Mouse (Mus musculus): Measurements from ENCODE around the gene Gm20388.

Gm20388 gene

DNA sequence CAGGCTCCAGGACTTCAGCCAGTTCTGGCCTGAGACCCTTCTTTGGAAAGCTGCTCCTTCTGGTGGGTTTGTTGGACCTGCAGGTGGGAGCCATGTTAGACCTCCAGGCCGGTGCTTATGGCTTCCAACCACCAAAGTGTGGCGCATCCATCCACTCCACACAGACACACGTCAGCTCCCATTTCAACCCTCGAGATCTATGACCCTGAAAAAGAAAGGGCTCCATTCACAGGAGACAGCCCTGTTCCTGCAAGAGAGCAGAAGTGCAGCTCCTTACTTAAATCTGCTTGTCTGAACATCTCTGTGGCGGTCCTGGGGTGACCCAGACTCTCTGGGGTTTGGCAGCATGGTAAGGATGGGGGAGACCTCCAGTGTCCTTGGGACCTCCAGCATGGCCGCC, 1182.9 kb downstream of the Gm20388 start:
- no peak for DNase-seq (ENCODE audit: low spot score)

DNA sequence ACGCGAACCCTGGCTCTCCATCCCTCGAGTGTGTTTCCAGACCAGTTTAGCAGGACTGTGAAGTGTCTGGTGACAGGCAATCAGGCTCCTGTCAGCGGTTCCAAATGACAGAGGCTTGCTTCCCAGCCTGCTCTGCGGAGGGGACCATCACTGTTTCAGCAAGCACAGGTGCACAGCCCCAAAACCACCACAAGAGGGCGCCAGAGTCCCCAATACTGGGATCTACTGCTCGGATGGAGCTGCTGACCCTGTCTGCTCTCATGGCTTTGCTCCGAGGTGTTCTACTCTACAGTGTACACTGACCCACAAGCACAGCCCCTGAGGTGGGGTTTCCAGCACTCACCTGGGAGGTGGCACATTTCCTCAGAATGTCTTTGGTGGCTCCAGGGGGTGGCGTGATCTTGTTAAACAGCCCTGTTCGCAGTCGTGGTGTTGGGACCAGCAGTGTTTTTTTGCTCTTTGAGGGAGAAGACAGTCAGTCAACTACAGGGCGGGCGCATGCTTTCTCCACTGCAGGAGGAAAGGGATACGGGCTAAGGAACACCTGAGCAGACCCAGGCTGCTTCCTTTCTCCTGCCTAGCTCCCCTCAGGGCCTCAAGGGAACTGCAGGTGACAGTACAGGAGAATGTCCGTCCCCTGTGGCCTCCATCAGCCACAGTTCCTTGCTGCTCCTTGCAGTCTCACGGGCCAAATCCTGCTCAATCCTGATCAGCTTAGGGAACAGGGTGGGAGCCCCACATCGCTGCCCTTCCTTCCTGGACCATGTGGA, 1193.6 kb downstream of the Gm20388 start:
- DNase-seq (ENCODE audit: low spot score) = peak; percentile 96

DNA sequence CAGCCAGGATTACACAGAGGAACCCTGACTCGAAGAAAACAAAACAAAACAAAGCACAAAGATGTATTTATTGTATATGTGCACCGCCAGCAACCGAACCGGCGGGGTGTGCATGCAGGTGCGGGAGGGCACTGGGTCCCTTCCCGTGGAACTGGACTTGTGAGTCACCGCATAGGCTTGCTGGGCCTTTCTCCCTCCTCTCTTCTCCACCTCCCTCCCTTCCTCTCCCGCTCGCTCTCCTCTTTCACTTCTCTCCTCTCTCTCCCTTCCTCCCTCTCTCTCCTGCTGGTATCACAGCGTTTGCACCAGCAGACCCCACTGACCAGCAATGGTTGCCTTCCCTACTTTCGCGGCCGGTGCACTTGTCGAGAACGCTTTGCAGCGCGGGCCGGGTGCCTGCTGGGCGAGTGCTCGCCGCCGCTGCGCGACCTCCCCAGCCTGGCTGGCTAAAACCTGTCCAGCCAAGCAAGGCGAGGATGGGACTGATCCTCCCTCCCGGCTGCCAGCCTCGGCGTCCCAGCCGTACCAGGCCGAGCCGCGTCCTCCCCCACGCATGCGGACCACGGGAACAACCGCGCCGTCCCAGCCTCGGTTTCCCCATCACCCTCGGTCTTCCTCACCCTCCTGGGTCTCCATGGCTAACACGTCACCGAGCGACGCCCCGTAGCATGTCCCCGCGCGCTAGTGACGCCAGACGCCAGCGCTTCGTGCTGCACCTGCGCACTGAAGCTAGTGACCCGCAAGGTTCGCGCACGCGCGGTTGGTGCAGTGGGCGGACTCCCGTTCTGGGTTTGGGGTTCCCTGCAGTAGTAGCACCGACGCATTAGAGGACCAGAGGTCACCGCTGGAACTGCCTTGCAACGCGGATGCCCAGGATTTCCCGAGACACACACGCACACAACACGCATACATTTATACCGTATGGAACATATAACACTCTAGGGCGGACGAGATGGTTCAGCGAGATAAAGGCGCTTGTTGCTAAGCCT, 1197.3 kb downstream of the Gm20388 start, which contains the start of gene Mthfsd:
TSS of gene Mthfsd (minus strand) at position 725 of the 989 bp plus-strand sequence.
- peak; percentile 98 for DNase-seq (ENCODE audit: low spot score)

DNA sequence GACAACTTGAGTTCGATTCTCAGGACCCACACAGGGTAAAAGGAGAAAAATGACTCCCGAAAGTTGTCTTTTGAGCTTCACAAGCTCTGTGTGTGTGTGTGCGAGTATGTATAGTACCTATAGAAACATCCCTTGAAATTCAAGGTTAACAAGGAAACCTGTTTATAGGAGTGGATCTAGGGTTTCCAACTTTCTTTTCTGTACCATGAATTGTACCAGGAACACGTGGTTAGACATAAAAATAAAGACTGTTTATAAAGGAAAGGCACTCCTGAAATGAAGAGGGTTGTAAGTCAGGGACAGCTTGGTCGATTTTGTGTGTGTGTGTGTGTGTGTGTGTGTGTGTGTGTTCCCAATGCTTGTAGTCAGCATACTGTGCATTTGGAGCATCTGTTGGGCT, 1198.0 kb downstream of the Gm20388 start:
- no peak for DNase-seq (ENCODE audit: low spot score)

DNA sequence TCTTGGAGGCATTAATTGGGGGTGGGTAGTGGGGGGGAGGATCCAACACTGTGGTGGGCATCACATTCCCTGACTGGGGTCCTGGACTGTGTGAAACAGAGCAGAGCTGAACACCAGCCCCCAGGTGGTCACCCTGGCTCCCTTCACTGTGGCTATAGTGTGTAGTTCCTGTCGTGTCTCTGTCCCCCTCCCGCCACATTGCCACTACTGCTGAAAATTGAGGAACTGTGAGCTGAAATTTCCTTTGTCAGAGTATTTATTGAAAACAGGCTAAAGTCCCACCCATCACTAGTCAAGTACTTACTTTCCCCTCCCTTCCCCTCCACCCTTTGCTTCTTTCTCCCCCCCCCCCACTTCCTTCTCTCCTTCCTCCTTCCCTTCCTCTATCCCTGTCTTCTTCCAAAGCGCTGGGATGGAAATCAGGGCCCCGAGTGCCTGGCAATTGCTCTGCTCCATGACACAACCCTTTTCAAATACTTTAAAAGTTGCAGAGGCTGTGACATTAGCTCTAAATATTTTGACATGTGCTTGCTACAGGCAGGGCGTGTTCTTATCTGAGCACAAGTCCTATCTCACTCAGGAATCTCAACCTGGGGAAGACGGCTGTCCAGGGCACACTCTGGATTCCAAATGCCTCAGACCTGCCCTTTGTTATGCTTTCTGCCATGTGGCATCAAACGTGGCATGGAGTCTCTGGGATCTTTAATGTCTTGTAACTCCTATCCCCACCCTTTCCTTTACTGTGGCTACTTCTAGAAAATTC, 1200.7 kb downstream of the Gm20388 start:
- DNase-seq (ENCODE audit: low spot score) = no peak

DNA sequence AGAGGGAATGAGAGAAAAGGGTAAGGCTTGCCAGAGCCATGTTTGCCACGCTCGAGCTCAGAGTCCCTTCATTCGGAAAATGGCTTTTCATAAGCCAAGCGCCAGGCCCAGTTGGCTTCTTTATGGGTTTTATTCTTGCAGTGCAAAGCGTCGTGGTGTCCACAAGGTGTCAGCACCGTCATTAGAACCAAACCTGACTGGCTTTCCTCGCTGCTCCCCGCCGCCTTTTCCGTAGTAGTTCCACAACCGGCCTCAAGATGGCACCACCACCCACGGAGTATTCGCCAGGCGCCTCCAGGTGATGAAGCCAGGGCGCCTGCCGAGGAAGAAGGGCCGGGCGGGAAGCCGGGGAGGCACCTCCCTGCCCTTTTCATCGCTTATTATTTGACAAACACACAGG, 1202.6 kb downstream of the Gm20388 start:
- DNase-seq (ENCODE audit: low spot score) = peak; percentile 97

DNA sequence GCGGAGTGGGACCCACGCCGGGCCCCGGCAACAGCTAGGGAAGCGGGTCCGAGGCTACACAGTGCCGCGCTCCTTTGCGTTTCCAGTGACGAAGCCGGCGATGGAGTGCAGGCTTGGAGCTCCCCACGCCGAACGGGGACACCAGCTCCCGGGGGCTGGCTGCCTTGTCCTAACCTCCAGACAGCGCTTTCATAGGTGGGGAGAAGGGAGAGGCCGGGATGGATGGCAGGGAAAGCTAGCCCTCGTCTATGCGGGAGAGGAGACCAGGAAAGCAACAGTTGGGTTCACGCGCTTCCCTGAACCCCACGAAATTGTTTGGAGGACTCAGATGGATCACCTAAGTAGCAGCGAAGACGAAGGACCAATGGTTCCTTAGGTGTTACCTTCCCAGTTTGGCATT, 1204.5 kb downstream of the Gm20388 start:
- no peak for DNase-seq (ENCODE audit: low spot score)

DNA sequence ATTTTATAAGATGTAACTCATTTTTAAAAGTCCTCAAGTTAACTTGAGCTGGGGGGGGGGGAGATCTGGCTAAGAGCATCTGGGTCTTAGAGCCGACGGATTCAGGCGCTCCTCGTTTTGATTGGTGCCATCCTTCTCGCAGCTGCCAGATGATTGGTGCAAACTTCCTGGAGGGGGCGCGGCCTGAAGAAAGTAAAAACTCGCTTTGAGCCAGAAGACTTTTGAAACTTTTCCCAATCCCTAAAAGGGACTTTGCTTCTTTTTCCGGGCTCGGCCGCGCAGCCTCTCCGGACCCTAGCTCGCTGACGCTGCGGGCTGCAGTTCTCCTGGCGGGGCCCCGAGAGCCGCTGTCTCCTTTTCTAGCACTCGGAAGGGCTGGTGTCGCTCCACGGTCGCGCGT, 1205.3 kb downstream of the Gm20388 start, which contains the start of gene Foxc2:
TSS of gene Foxc2 (plus strand) at position 224 of the 400 bp plus-strand sequence.
- DNase-seq (ENCODE audit: low spot score) = peak; percentile 87

DNA sequence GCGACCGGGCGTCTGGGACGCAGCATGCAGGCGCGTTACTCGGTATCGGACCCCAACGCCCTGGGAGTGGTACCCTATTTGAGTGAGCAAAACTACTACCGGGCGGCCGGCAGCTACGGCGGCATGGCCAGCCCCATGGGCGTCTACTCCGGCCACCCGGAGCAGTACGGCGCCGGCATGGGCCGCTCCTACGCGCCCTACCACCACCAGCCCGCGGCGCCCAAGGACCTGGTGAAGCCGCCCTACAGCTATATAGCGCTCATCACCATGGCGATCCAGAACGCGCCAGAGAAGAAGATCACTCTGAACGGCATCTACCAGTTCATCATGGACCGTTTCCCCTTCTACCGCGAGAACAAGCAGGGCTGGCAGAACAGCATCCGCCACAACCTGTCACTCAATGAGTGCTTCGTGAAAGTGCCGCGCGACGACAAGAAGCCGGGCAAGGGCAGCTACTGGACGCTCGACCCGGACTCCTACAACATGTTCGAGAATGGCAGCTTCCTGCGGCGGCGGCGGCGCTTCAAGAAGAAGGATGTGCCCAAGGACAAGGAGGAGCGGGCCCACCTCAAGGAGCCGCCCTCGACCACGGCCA, 1206.0 kb downstream of the Gm20388 start:
- no peak for DNase-seq (ENCODE audit: low spot score)

DNA sequence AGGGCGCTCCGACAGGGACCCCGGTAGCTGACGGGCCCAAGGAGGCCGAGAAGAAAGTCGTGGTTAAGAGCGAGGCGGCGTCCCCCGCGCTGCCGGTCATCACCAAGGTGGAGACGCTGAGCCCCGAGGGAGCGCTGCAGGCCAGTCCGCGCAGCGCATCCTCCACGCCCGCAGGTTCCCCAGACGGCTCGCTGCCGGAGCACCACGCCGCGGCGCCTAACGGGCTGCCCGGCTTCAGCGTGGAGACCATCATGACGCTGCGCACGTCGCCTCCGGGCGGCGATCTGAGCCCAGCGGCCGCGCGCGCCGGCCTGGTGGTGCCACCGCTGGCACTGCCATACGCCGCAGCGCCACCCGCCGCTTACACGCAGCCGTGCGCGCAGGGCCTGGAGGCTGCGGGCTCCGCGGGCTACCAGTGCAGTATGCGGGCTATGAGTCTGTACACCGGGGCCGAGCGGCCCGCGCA, 1206.6 kb downstream of the Gm20388 start:
- no peak for DNase-seq (ENCODE audit: low spot score)

DNA sequence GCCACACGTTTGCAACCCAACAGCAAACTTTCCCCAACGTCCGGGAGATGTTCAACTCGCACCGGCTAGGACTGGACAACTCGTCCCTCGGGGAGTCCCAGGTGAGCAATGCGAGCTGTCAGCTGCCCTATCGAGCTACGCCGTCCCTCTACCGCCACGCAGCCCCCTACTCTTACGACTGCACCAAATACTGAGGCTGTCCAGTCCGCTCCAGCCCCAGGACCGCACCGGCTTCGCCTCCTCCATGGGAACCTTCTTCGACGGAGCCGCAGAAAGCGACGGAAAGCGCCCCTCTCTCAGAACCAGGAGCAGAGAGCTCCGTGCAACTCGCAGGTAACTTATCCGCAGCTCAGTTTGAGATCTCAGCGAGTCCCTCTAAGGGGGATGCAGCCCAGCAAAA, 1207.3 kb downstream of the Gm20388 start:
- DNase-seq (ENCODE audit: low spot score) = no peak

DNA sequence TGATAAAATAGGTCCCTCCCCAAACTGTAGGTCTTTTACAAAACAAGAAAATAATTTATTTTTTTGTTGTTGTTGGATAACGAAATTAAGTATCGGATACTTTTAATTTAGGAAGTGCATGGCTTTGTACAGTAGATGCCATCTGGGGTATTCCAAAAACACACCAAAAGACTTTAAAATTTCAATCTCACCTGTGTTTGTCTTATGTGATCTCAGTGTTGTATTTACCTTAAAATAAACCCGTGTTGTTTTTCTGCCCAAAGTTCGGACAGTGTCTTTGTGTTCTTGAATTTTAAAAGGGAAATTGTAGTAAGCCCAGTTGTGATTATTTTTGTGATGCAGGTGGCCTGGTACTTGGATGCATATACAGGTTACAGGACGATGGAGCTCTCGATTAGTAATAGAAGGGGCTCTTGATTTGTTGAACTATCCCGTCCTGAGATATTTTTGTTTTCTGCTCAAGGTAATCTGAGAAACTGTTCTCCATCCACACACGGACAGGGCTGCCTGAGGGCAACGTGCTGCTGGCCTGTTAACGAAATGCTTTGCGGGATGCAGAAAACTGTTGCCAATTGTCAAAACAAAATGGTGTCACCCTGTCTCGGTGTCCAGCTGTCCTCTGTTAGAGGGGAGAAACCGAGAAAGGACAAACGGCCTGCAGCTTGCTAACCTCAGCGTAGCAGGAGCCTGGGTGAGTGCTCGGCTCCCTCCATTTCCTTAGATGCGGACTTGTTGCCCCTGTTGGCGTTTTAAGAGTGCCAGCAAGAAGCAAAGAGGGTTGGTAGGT, 1208.2 kb downstream of the Gm20388 start:
- DNase-seq (ENCODE audit: low spot score) = no peak

DNA sequence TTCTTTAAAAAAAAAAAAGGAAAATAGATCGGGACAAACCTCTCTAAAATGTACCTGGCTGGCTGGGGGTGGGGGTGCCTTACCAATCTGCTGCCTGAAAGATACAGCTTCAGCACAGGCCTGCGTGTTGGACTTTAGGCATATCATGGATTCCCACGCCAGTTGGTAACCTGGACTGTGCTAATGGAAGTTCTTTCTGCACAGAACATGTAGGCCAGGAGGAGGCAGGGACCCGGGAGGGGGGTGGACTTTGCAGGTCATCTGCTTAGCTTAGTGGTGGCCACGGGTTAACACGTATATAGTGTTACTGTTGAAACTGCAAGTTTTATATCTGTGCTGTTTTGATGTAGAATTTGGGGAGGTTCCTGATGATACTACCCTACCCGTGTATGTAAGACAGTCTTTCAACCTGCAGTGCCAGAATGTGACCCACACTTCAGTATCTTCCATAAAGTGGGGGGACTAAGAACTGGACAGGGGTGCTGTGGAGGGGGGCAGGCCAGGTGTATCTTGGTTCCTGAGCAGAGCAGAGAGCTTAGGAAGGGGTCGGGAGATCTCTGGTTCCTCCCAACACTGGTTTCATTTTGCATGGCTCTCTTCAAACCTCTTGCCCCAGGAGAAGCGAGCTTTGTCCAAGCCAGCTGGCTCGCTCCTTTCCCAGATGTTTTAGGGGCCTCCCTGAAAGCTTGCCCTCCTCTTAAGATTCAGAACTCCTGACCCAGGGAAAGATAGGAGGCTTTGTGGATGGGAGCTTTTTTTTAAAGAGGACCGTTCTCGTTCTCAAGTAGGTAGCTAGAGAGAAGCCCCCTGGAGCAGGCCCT, 1209.2 kb downstream of the Gm20388 start:
- DNase-seq (ENCODE audit: low spot score) = no peak

DNA sequence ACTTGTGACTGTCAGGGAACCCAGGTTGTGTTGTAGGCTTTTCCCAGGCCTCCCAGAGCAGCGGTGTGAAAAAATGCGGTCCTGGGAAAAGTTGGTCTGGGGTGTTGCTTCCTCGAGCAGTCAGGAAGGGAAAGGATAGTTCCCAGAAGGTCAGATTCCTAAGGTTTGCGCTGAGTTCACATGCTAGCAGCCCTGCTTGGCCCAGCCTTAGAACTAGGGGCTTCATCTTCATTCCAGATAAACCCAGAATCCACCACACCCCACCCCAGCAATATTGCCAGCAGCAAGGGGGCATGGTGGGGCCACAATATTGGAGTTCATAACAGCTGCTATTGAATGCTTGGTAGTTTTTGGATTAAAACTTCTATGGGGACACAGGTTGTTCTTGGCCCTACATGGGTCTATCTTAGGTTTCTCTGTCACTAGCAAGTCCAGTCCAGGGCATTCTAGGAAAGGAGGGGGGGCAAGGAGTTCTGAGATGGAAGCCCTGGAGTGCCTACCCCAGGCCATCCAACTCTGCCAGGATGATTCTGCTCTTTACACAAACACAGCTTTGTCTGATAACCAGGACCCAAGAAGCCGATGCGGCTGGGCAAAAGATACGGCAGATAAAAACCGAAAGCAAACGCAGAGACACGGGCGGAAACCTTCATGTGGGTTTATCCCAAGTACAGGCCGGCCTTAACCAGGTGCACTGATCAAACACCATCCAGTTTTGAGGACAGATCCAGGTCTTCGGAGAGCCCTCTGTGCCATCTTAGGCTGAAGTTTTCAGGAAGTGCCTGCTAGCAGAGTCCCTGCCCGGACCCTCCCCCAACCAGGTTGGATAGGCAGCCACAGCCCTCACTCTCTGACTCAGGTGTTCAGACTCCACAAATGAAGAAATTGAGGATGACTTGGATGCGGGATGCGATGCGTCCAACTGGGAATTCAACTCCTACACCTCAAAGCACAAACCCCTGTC, 1210.1 kb downstream of the Gm20388 start:
- DNase-seq (ENCODE audit: low spot score) = no peak

DNA sequence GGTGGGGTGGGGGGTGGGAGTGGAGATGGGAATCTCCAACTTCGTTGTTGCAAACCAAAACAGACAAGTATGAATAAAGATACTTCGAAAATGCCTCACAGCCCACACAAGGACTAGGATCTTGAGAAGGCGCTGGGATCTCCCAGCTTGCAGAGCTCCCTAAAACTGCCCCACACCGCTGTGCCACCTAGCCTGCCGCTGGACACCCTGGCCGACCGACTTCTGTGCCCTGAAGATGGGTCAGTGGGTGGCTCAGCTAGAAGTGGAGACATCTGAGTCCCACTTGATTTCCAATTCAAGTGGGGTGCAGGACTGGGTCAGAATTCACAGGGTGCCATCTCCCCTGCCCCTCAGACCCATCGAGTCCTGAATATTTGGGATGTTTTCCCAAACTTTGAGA, 1211.1 kb downstream of the Gm20388 start:
- DNase-seq (ENCODE audit: low spot score) = no peak

DNA sequence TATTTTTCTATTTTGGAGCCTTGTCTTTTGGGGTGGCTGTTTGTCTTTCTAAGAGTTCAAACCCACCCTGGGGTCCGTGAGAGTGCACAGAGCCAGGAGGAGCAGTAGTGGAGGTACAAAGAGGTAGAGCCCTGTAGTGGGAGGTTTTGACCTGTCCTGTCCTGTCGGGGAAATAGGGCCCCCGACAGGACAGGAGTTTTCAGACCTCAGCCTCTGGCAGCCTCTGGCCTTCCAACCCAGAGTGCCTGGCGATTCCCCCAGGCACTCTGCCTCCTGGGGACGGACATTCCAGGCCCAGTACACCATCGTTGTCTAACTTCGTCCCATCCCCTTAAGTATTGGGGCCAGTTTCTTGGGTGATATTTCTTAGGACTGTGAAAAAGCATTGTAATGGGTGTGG, 1211.7 kb downstream of the Gm20388 start:
- DNase-seq (ENCODE audit: low spot score) = no peak

DNA sequence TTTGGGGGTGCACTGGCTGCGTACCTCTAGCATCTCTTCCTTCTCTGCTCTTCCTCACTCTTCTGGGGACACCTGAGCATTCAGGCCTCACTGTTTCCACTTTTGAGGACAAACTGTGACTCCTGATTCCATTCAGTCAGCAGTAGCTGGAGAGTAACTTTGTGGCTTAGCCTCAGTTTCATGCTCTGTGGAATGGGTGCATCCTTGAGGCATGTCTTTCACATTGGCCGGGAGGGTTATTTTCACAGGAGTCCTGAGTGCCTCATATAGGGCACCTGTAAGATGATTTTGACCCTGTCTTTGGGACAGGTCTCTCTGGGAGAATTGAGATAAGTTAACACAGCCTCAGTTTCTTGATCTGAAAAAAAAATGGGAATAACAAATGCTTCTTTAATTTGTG, 1212.5 kb downstream of the Gm20388 start:
- DNase-seq (ENCODE audit: low spot score) = no peak

DNA sequence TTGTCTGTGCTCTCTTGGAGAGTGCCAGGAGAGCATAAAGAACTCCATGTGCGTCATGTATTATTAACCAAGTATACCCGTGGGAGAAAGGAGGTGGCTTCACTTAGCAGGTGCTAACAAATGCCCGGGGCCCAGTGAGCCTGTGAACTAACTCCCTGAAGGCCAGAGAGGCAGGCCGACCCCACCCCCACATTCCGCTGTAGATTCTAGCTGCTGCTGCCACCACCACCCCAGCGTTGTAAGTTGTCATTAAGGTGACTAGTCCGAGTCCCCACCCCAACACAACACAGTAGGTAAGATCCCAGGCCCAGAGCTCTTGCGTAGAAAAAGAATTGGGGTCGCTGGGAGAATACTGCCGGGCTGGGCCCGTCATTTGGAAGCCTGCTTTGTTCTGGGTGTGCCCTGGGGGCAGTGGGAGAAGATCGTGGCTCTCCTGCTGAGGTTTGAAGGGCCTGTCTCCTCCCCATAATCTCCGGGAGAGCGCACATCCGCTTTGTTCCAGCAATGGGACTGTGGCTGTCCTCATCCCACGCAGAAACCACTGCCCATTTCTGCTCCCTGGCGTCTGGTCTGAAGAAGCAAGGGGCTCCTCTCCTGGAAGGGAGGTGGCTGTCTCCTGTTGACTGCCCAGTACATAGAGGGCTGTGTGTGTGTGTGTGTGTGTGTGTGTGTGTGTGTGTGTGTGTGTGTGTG, 1214.1 kb downstream of the Gm20388 start:
- no peak for DNase-seq (ENCODE audit: low spot score)

Data from retina, embryonic 14.5 days (tissue).